Comparison of ENCODE assay signal across 8 mouse cellular contexts in genomic region chr11:107188565-107189552, GRCm38 (mm10). TPM values are rescaled to one million over a fixed set of nuclear protein-coding genes. Genes with fewer than 3 reads are reported as not detected.
DNase-seq lines count a peak whose midpoint lies in the region; ATAC-seq and TF ChIP-seq lines count a peak whose summit lies in the region.

TSS of gene Nol11 (minus strand) at chr11:107189381.

- peak within 1 kb of the TSS; percentile 96 for H3K4me3 ChIP-seq in G1E (ENCODE audit: low read depth, low read length)
- peak within 1 kb of the TSS; percentile 72 for H3K4me3 ChIP-seq in forebrain, embryonic 16.5 days (replicated peaks; ENCODE audit: low read length)
- H3K4me3 ChIP-seq in layer of hippocampus, adult 2 months = peak within 1 kb of the TSS; percentile 88
- peak within 1 kb of the TSS; percentile 90 for H3K4me3 ChIP-seq in lung, embryonic 14.5 days (ENCODE audit: low read depth, low read length)
- peak within 1 kb of the TSS; percentile 92 for H3K4me3 ChIP-seq in olfactory bulb, adult 2 months (ENCODE audit: insufficient read depth, low read depth, low read length)
- H3K4me3 ChIP-seq in thymus, adult 2 months (ENCODE audit: control insufficient read depth, insufficient read depth, low read length) = peak within 1 kb of the TSS; percentile 96

- H3K4me2 ChIP-seq in forebrain, embryonic 16.5 days (ENCODE audit: low read length) = peak within 1 kb of the TSS; percentile 77
- peak within 1 kb of the TSS; percentile 90 for H3K4me2 ChIP-seq in lung, embryonic 14.5 days

- DNase-seq in G1E (ENCODE audit: low spot score) = peak; percentile 85
- DNase-seq in cerebellum, adult 18-20 months = peak; percentile 98 to 99
- DNase-seq in heart, postnatal 36 days = peak; percentile 98 to 99
- DNase-seq in layer of hippocampus, adult 2 months (ENCODE audit: low spot score in 2 of 2) = peak; percentile 98
- peak; percentile 100 for DNase-seq in lung, embryonic 14.5 days
- peak; percentile 98 for DNase-seq in thymus, adult 2 months

- ATAC-seq in G1E (ENCODE audit: extremely low read depth, insufficient number of reproducible peaks, low FRiP score, poor library complexity, severe bottlenecking) = peak; percentile 97
- ATAC-seq in forebrain, embryonic 16.5 days = peak; percentile 97
- ATAC-seq in lung, embryonic 14.5 days (ENCODE audit: insufficient read depth) = peak; percentile 94

- H3K36me3 ChIP-seq in G1E (replicated peaks) = peaks cover 32% of the 10 kb centered on the region
- peaks cover 2% of the 10 kb centered on the region; the same call in 1 of the 2 replicates for H3K36me3 ChIP-seq in forebrain, embryonic 16.5 days (ENCODE audit: control insufficient read depth, insufficient read depth)
- H3K36me3 ChIP-seq in lung, embryonic 14.5 days (ENCODE audit: insufficient read depth) = peaks cover 24% of the 10 kb centered on the region
- H3K36me3 ChIP-seq in thymus, adult 2 months (ENCODE audit: control insufficient read depth, insufficient read depth, low read length) = peaks cover 18% of the 10 kb centered on the region

- under 1% methylated on average over 62 of the region's 62 CpGs for WGBS in forebrain, embryonic 16.5 days
- under 1% methylated on average over 62 of the region's 62 CpGs for WGBS in lung, embryonic 14.5 days
- WGBS in olfactory bulb, adult 2 months = under 1% methylated on average over 62 of the region's 62 CpGs
- under 1% methylated on average over 62 of the region's 62 CpGs for WGBS in thymus, adult 2 months

- TF ChIP-seq POLR2A in olfactory bulb, adult 2 months (IDR thresholded peaks at IDR 0.05; ENCODE audit: insufficient read depth, low read depth, low read length) = peak; percentile 50
- TF ChIP-seq POLR2A in thymus, adult 2 months (IDR thresholded peaks at IDR 0.05; ENCODE audit: control insufficient read depth, extremely low read depth, insufficient read depth, low read length, poor library complexity) = 0 out of 2 replicates have a peak, but pooled peaks have one; percentile 27

- peak within 1 kb of the TSS; percentile 76 for H3K27ac ChIP-seq in forebrain, embryonic 16.5 days (ENCODE audit: low read length)
- peak within 1 kb of the TSS; percentile 90 for H3K27ac ChIP-seq in layer of hippocampus, adult 2 months
- peak within 1 kb of the TSS; percentile 66; the same call in 1 of the 2 replicates for H3K27ac ChIP-seq in lung, embryonic 14.5 days (ENCODE audit: low read depth)
- H3K27ac ChIP-seq in olfactory bulb, adult 2 months (ENCODE audit: insufficient read depth, low read depth, low read length) = peak within 1 kb of the TSS; percentile 43; the same call in 1 of the 2 replicates
- H3K27ac ChIP-seq in thymus, adult 2 months (ENCODE audit: control insufficient read depth, insufficient read depth, low read length) = peak within 1 kb of the TSS; percentile 6; the same call in 1 of the 2 replicates

- intact Hi-C loops in heart, postnatal 36 days (cut with DNase I) = no loop called here

- peak within 1 kb of the TSS; percentile 82 for H3K9ac ChIP-seq in forebrain, embryonic 16.5 days (replicated peaks; ENCODE audit: low read depth, low read length)
- H3K9ac ChIP-seq in lung, embryonic 14.5 days = peak within 1 kb of the TSS; percentile 91

- peaks cover 29% of the 10 kb centered on the region for H3K4me1 ChIP-seq in G1E (ENCODE audit: insufficient read depth, low read depth, low read length)
- H3K4me1 ChIP-seq in forebrain, embryonic 16.5 days (replicated peaks; ENCODE audit: control insufficient read depth, insufficient read depth, low read length) = peaks cover 8% of the 10 kb centered on the region
- H3K4me1 ChIP-seq in lung, embryonic 14.5 days (ENCODE audit: insufficient read depth) = peaks cover 4% of the 10 kb centered on the region; the same call in 1 of the 2 replicates
- H3K4me1 ChIP-seq in olfactory bulb, adult 2 months (ENCODE audit: control insufficient read depth, insufficient read depth, low read length) = no peaks in the 10 kb centered on the region
- peaks cover 6% of the 10 kb centered on the region for H3K4me1 ChIP-seq in thymus, adult 2 months (replicated peaks; ENCODE audit: control insufficient read depth, insufficient read depth, low read length)

- no peaks in the 10 kb centered on the region for H3K9me3 ChIP-seq in G1E (replicated peaks)
- no peaks in the 10 kb centered on the region for H3K9me3 ChIP-seq in forebrain, embryonic 16.5 days (ENCODE audit: control insufficient read depth, low read length)
- no peaks in the 10 kb centered on the region for H3K9me3 ChIP-seq in lung, embryonic 14.5 days (ENCODE audit: low read depth, low read length)

- peak; percentile 57; the same call in 1 of the 2 replicates for TF ChIP-seq CTCF in G1E (IDR thresholded peaks at IDR 0.05; ENCODE audit: low read depth, low read length)
- TF ChIP-seq CTCF in layer of hippocampus, adult 2 months (conservative IDR thresholded peaks at IDR 0.05) = peak; percentile 97
- TF ChIP-seq CTCF in lung, embryonic 14.5 days (IDR thresholded peaks at IDR 0.05; ENCODE audit: low read depth) = peak; percentile 98
- TF ChIP-seq CTCF in olfactory bulb, adult 2 months (IDR thresholded peaks at IDR 0.05; ENCODE audit: insufficient read depth, low read depth, low read length) = peak; percentile 84
- peak; percentile 92 for TF ChIP-seq CTCF in thymus, adult 2 months (IDR thresholded peaks at IDR 0.05; ENCODE audit: borderline replicate concordance, control insufficient read depth, extremely low read depth, insufficient read depth, low read length, poor library complexity)

- H3K27me3 ChIP-seq in G1E (ENCODE audit: insufficient read depth, low read length) = no peaks in the 10 kb centered on the region
- no peaks in the 10 kb centered on the region for H3K27me3 ChIP-seq in forebrain, embryonic 16.5 days (replicated peaks; ENCODE audit: control insufficient read depth, insufficient read depth, low read length)
- H3K27me3 ChIP-seq in lung, embryonic 14.5 days (ENCODE audit: insufficient read depth, low read length) = no peaks in the 10 kb centered on the region
- no peaks in the 10 kb centered on the region for H3K27me3 ChIP-seq in thymus, adult 2 months (ENCODE audit: control insufficient read depth, insufficient read depth, low read length)

RNA-seq across cellular contexts. Expression of gene Nol11, which starts in this region (rescaled TPM):
- 75.8 and 84.8 TPM in 2 replicates for total RNA-seq in G1E (2014; fragmentation: Nextera tagmentation)
- total RNA-seq in G1E (2017) = 42.1 and 49.5 TPM in 2 replicates
- 1.2 and 1.8 TPM in 2 replicates for polyA plus RNA-seq in G1E (2012)
- 53.7 and 55.4 TPM in 2 replicates for polyA plus RNA-seq in forebrain, embryonic 16.5 days (2015; fragmentation: Nextera tagmentation; extraction: Ambion mirVana)
- 10 to 100 TPM; 17.1 to 19.3 TPM for total RNA-seq in heart, postnatal 36 days (2021)
- total RNA-seq in layer of hippocampus, adult 2 months (2021) = 10 to 100 TPM; 25.9 to 26.4 TPM
- polyA plus RNA-seq in lung, embryonic 14.5 days (2014; fragmentation: Nextera tagmentation; extraction: Ambion mirVana) = 65.1 and 66.2 TPM in 2 replicates
- not detected in 2 replicates for polyA plus RNA-seq in olfactory bulb, adult 2 months (2012; ENCODE audit: insufficient read depth, insufficient read length, low replicate concordance, missing spikeins)
- polyA plus RNA-seq in thymus, adult 2 months (2012; rRNA removed) = 11.7 and 12.8 TPM in 2 replicates

Comparison
In these comparisons a context has a peak if more than half of its experiments do, and no peak if none do; other contexts are left out.
1. Peak in every context shown above with its lines: DNase-seq, ATAC-seq, H3K4me3 ChIP-seq and H3K27ac ChIP-seq.
2. H3K27ac ChIP-seq: peak in every context shown above with its lines; median percentile 90 in layer of hippocampus, adult 2 months; 76 in forebrain, embryonic 16.5 days; 66 in lung, embryonic 14.5 days; 43 in olfactory bulb, adult 2 months; 6 in thymus, adult 2 months.